Mouse (Mus musculus) embryonic facial prominence, embryonic 14.5 days (tissue): ENCODE results near the gene Hrc. TPM values are rescaled to one million over a fixed set of nuclear protein-coding genes. Genes with fewer than 3 reads are reported as not detected.

Experiments
- ATAC-seq: fragments of 200-750 bp; cut with Nextera tagmentation; 2 replicates; pipeline ENCODE4 v1.8.0; 2017; ENCODE audit warnings: low read depth, moderate number of reproducible peaks, moderate TSS enrichment
- DNase-seq: peaks from one replicate; pipeline ENCODE4 v3.0.0-alpha.2; 2015; ENCODE audit warnings: low spot score
- H3K27ac ChIP-seq: fragments of 300-500 bp; sonication (generic); replicated peaks from 2 replicates; pipeline ENCODE4 v1.5.1; 2014; ENCODE audit warnings: low read depth, mild to moderate bottlenecking, low read length, moderate library complexity
- H3K27me3 ChIP-seq: fragments of 300-500 bp; sonication (generic); replicated peaks from 2 replicates; pipeline ENCODE4 v1.6.1; 2014; ENCODE audit warnings: low read length; ENCODE audit not compliant: control insufficient read depth, insufficient read depth
- H3K36me3 ChIP-seq: fragments of 300-500 bp; sonication (generic); 2 replicates; pipeline ENCODE4 v1.6.1; 2014; ENCODE audit warnings: low read length, mixed read lengths; ENCODE audit not compliant: control insufficient read depth, insufficient read depth
- H3K4me1 ChIP-seq: fragments of 300-500 bp; sonication (generic); 2 replicates; pipeline ENCODE4 v1.6.1; 2014; ENCODE audit warnings: antibody characterized with exemption, low read length; ENCODE audit not compliant: control insufficient read depth, insufficient read depth
- H3K4me2 ChIP-seq: fragments of 300-500 bp; sonication (generic); 2 replicates; pipeline ENCODE4 v1.6.1; 2014; ENCODE audit warnings: low read depth, mild to moderate bottlenecking, low read length, moderate library complexity, mixed read lengths
- H3K4me3 ChIP-seq: fragments of 300-500 bp; sonication (generic); 2 replicates; pipeline ENCODE4 v1.5.1; 2014; ENCODE audit warnings: low read depth, mild to moderate bottlenecking, low read length
- H3K9ac ChIP-seq: fragments of 300-500 bp; sonication (generic); 2 replicates; pipeline ENCODE4 v1.6.1; 2014; ENCODE audit warnings: low read depth, mild to moderate bottlenecking, low read length, moderate library complexity, mixed read lengths
- H3K9me3 ChIP-seq: fragments of 300-500 bp; sonication (generic); 2 replicates; pipeline ENCODE4 v1.6.1; 2016; ENCODE audit warnings: low read length; ENCODE audit not compliant: control insufficient read depth
- WGBS: fragments of 180-500 bp; shearing (Covaris S2); extraction: QIAGEN DNeasy Blood & Tissue Kit; methylation state at CpG from one replicate; pipeline ENCODE4 v1.1.7; 2014; 5-methylcytosine and 5-hydroxymethylcytosine counted together
- polyA plus RNA-seq: library from polyadenylated mRNA; unstranded; fragments of >200 nt; fragmentation: Nextera tagmentation; extraction: Ambion mirVana; gene quantifications from 2 replicates; pipeline ENCODE4 v1.2.1, GENCODE M21; 2014

Hrc gene
- polyA plus RNA-seq, 1 experiment from 2014 or later = 15.8 TPM

DNA sequence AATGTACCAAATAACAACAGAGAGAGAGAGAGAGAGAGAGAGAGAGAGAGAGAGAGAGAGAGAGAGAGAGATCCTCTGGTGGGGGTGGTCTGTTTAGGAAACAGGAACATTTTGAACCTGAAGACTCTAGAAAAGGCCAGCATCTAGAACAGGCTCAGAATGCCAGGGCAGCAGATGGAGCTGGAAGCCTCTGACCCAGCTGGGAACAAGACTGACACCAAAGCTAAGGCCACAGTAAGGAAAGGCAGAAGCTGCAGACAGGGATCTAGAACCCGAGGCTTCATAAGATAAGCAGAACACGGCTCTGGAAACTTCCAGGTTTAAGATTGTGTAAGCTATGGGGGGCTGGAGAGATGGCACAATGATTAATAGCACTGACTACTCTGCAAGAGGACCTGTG is 28.9 kb downstream of the Hrc start:
- Histone ChIP-seq H3K4me2 (no peak overlapping the region), H3K9me3 (no peaks in the 10 kb centered on the region), H3K9ac (no peak overlapping the region), H3K27me3 (peaks cover 51% of the 10 kb centered on the region), H3K4me1 (peaks cover 14% of the 10 kb centered on the region; the same call in 1 of the 2 replicates), H3K27ac (no peak overlapping the region), H3K36me3 (no peaks in the 10 kb centered on the region), H3K4me3 (no peak overlapping the region)
- 87% methylated on average over 2 of the region's 2 CpGs for WGBS
- ATAC-seq (no peak), DNase-seq (no peak)

DNA sequence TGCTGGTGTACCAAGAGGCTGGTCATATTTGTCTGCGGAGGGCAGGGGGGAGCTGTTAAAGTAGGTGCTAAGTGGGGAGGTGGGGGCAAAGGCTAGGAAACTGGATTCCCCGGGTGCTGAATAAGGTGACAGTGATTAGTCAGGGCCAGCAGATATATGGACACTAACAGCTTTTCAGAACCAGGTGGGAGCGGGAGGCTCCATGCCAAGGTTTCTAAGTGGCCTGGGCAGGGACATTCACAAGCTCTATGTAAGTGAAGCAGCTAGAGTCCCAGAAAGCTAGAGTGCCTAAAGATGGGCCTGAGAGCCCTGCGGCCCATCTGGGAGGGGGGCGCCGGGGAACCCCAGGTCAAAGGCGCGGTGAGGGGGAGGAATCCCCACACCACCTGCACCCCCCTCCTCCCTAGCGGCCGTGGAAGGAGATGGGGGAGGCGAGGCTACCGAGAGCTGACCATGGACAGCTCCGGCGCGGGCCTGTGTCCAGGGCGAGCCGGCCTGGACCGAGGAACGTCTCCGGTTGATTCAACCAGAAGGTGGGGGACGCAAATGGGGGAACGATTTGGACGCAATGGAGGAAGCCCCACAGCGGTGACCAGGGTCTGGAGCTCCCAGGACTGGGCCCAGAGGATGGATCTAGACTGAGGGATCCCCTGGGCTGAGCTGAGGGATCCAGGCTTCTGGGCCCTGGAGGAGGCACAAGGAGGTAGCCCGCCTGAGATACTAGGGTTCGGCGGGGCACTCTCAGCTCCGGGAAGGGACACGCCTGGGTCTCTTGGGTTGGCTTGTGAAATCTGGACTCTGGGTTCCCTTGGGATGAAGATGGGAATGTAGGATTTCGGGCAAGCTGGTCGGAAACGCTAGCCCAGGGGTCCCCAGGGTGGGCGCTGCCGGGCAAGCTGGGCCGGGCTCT is 30.9 kb downstream of the Hrc start:
- no peak overlapping the region for H3K27ac ChIP-seq
- H3K36me3 ChIP-seq = no peaks in the 10 kb centered on the region
- H3K4me1 ChIP-seq = peaks cover 17% of the 10 kb centered on the region; the same call in 1 of the 2 replicates
- peak overlapping the region; percentile 68 for H3K9ac ChIP-seq
- 5% methylated on average over 27 of the region's 35 CpGs for WGBS
- peak overlapping the region; percentile 68 for H3K4me3 ChIP-seq
- H3K27me3 ChIP-seq = peaks cover 52% of the 10 kb centered on the region
- peak overlapping the region; percentile 97 for H3K4me2 ChIP-seq
- no peaks in the 10 kb centered on the region for H3K9me3 ChIP-seq
- ATAC-seq (no peak), DNase-seq (peak; percentile 32)

GRCm38 (mm10) chr7:45366652-45367019 is 31.5 kb downstream of the Hrc start, which contains the start of gene Ppfia3:
TSS of gene Ppfia3 (minus strand) at chr7:45367019.
- Histone ChIP-seq H3K4me1 (peaks cover 13% of the 10 kb centered on the region; the same call in 1 of the 2 replicates), H3K4me3 (peak within 1 kb of the TSS; percentile 68), H3K27me3 (peaks cover 51% of the 10 kb centered on the region), H3K9me3 (no peaks in the 10 kb centered on the region), H3K9ac (peak within 1 kb of the TSS; percentile 68), H3K4me2 (peak within 1 kb of the TSS; percentile 97), H3K36me3 (no peaks in the 10 kb centered on the region), H3K27ac (0 out of 2 replicates have a peak within 1 kb of the TSS, but pooled peaks have one; percentile 39)
- WGBS = no CpG with 5 or more reads among the region's 26 CpGs
- DNase-seq (no peak), ATAC-seq (peak; percentile 13)

GRCm38 (mm10) chr7:45367020-45367880 is 32.2 kb downstream of the Hrc start:
- 0 out of 2 replicates have a peak overlapping the region, but pooled peaks have one; percentile 39 for H3K27ac ChIP-seq
- H3K9me3 ChIP-seq = no peaks in the 10 kb centered on the region
- H3K4me1 ChIP-seq = peaks cover 9% of the 10 kb centered on the region; the same call in 1 of the 2 replicates
- H3K9ac ChIP-seq = peak overlapping the region; percentile 68
- ATAC-seq (peak; percentile 85), DNase-seq (peak; percentile 96)
- H3K27me3 ChIP-seq = peaks cover 45% of the 10 kb centered on the region
- peak overlapping the region; percentile 97 for H3K4me2 ChIP-seq
- H3K36me3 ChIP-seq = 0 out of 2 replicates have a peak, but pooled peaks cover under 1% of the 10 kb centered on the region
- 1% methylated on average over 57 of the region's 70 CpGs for WGBS
- H3K4me3 ChIP-seq = peak overlapping the region; percentile 68

DNA sequence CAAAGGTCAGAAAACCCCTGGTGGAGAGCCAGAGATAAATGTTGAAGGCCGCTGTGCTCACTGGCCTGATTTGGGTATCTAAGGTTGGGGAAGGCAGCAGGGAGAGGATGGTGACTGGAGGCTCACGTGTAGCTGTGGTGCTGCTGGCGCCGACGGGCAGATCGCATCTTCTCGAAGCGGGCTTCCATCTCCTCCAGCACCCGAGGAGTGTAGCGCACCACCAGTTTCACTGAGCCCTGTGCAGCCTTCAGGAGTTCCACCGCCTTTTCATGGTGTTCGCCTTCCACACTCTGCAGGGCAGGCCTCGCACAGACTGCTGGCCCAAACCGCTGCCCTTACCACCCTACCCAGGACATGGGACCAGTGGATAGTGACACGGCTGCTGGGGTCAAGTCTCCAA is 33.1 kb downstream of the Hrc start:
- peak overlapping the region; percentile 68; the same call in 1 of the 2 replicates for H3K4me3 ChIP-seq

GRCm38 (mm10) chr7:45369022-45369745 is 34.1 kb downstream of the Hrc start:
- Histone ChIP-seq H3K27ac (no peak overlapping the region), H3K9ac (no peak overlapping the region)

More for the DNA sequence above, 33.1 kb downstream of the Hrc start:
- Histone ChIP-seq H3K9ac (peak overlapping the region; percentile 64; the same call in 1 of the 2 replicates), H3K4me2 (peak overlapping the region; percentile 97), H3K9me3 (no peaks in the 10 kb centered on the region), H3K4me1 (peaks cover 9% of the 10 kb centered on the region; the same call in 1 of the 2 replicates), H3K27me3 (peaks cover 35% of the 10 kb centered on the region), H3K36me3 (peaks cover 10% of the 10 kb centered on the region), H3K27ac (no peak overlapping the region)
- WGBS = 71% methylated on average over 7 of the region's 15 CpGs
- DNase-seq = no peak
- ATAC-seq = no peak

DNA sequence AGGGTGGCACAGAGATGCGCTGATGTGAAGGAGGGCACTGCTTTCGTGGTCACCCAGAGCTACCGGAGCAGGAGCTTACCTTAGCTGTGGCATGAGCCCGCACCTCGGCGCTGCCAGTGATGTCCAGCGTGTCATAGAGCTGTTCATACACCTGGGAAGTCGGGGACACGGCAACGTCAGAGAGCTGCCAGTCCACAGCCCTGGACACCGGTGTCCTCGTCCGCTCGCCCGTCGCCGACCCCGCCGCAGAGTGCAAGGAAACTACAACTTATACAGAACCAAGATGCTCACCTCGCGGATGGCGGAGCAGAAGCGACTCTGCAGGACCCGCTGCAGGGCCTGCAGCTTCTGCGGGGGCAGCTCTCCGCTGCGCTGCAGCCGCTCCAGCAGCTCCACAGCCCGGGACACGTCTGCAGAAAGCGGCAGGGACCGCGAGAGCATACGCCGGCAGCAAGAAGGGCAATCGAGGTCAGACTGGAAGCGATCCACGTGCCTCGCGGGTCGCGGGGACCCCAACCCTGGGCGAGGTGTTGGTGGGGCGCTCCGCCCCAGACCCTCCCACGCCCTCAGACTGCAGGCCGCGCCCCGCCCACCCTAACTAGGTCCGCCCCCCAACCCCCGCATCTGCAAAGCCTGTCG is 34.9 kb downstream of the Hrc start:
- H3K4me3 ChIP-seq = peak overlapping the region; percentile 54
- ATAC-seq (0 out of 2 replicates have a peak, but pooled peaks have one; percentile 1), DNase-seq (no peak)
- peaks cover 25% of the 10 kb centered on the region for H3K36me3 ChIP-seq
- H3K27me3 ChIP-seq = peaks cover 23% of the 10 kb centered on the region
- H3K9me3 ChIP-seq = no peaks in the 10 kb centered on the region
- peak overlapping the region; percentile 97 for H3K4me2 ChIP-seq
- H3K27ac ChIP-seq = no peak overlapping the region
- H3K9ac ChIP-seq = peak overlapping the region; percentile 56
- 14% methylated on average over 37 of the region's 52 CpGs for WGBS
- peaks cover 9% of the 10 kb centered on the region; the same call in 1 of the 2 replicates for H3K4me1 ChIP-seq

More at GRCm38 (mm10) chr7:45369022-45369745, 34.1 kb downstream of the Hrc start:
- DNase-seq = no peak
- Histone ChIP-seq H3K4me1 (peaks cover 9% of the 10 kb centered on the region; the same call in 1 of the 2 replicates), H3K4me2 (no peak overlapping the region), H3K9me3 (no peaks in the 10 kb centered on the region), H3K27me3 (peaks cover 25% of the 10 kb centered on the region), H3K4me3 (peak overlapping the region; percentile 54; the same call in 1 of the 2 replicates), H3K36me3 (peaks cover 19% of the 10 kb centered on the region)
- ATAC-seq = no peak
- WGBS = 72% methylated on average over 16 of the region's 16 CpGs
